Mouse (Mus musculus) hindbrain, embryonic 10.5 days (tissue): Measurements from ENCODE around the gene Polk. TPM values are rescaled to one million over a fixed set of nuclear protein-coding genes. Genes with fewer than 3 reads are reported as not detected.

Experiments used
- DNase-seq: peaks from one replicate; pipeline ENCODE4 v3.0.0-alpha.2; 2017; ENCODE audit warnings: low spot score
- H3K27ac ChIP-seq: fragments of 300-500 bp; sonication (generic); 2 replicates; pipeline ENCODE4 v1.5.1; 2016; ENCODE audit warnings: mild to moderate bottlenecking, moderate library complexity
- H3K27me3 ChIP-seq: fragments of 300-500 bp; sonication (generic); 2 replicates; pipeline ENCODE4 v1.6.1; 2016; ENCODE audit warnings: mild to moderate bottlenecking; ENCODE audit not compliant: poor library complexity, insufficient read depth, severe bottlenecking
- H3K36me3 ChIP-seq: fragments of 300-500 bp; sonication (generic); 2 replicates; pipeline ENCODE4 v1.6.1; 2016; ENCODE audit warnings: mild to moderate bottlenecking, moderate library complexity
- H3K4me1 ChIP-seq: fragments of 300-500 bp; sonication (generic); replicated peaks from 2 replicates; pipeline ENCODE4 v1.6.1; 2016; ENCODE audit warnings: mild to moderate bottlenecking
- H3K4me3 ChIP-seq: fragments of 300-500 bp; sonication (generic); 2 replicates; pipeline ENCODE4 v1.5.1; 2016; ENCODE audit warnings: mild to moderate bottlenecking, moderate library complexity
- H3K9me3 ChIP-seq: fragments of 300-500 bp; sonication (generic); 2 replicates; pipeline ENCODE4 v1.6.1; 2016; ENCODE audit warnings: mild to moderate bottlenecking, moderate library complexity
- WGBS: fragments of 180-500 bp; shearing (Covaris S2); methylation state at CpG from one replicate; pipeline ENCODE4 v1.1.7; 2016; 5-methylcytosine and 5-hydroxymethylcytosine counted together
- polyA plus RNA-seq: library from polyadenylated mRNA; unstranded; fragments of >200 nt; fragmentation: Nextera tagmentation; extraction: Ambion mirVana; gene quantifications from 2 replicates; pipeline ENCODE4 v1.2.1, GENCODE M21; 2016

Polk gene
- 7.5 and 9.1 TPM in 2 replicates for polyA plus RNA-seq

GRCm38 (mm10) chr13:96542081-96542889, at the start of gene Polk, which contains the start of gene Col4a3bp:
Polk (minus strand) TSS chr13:96542579.
Col4a3bp (plus strand) TSS chr13:96542618.
- WGBS, result under 1% methylated on average over 50 of the region's 50 CpGs
- peak within 1 kb of the TSS; percentile 98 for H3K27ac ChIP-seq
- no peaks in the 10 kb centered on the region for H3K36me3 ChIP-seq
- peaks cover 21% of the 10 kb centered on the region for H3K4me1 ChIP-seq
- H3K4me3 ChIP-seq, result peak within 1 kb of the TSS; percentile 99
- no peaks in the 10 kb centered on the region for H3K9me3 ChIP-seq
- DNase-seq, result peak; percentile 96
- no peaks in the 10 kb centered on the region for H3K27me3 ChIP-seq

- WGBS, result 90% methylated on average over 1 of the region's 1 CpGs
- Histone ChIP-seq H3K27ac (no peak overlapping the region), H3K4me1 (no peaks in the 10 kb centered on the region), H3K36me3 (no peaks in the 10 kb centered on the region), H3K4me3 (no peak overlapping the region), H3K9me3 (no peaks in the 10 kb centered on the region), H3K27me3 (no peaks in the 10 kb centered on the region)
- DNase-seq, result no peak
These were observed 46.3 kb upstream of the Polk start for GRCm38 (mm10) chr13:96588642-96589041.

- no peaks in the 10 kb centered on the region for H3K27me3 ChIP-seq
- H3K4me1 ChIP-seq, result no peaks in the 10 kb centered on the region
- 96% methylated on average over 5 of the region's 5 CpGs for WGBS
These were observed 44.2 kb upstream of the Polk start for GRCm38 (mm10) chr13:96586540-96586939.

GRCm38 (mm10) chr13:96584201-96584600, 41.8 kb upstream of the Polk start:
- no peak overlapping the region for H3K4me3 ChIP-seq
- H3K4me1 ChIP-seq, result no peaks in the 10 kb centered on the region
- DNase-seq, result no peak
- H3K27me3 ChIP-seq, result no peaks in the 10 kb centered on the region
- H3K27ac ChIP-seq, result no peak overlapping the region
- no peaks in the 10 kb centered on the region for H3K9me3 ChIP-seq
- no peaks in the 10 kb centered on the region for H3K36me3 ChIP-seq
- WGBS, result 95% methylated on average over 2 of the region's 2 CpGs

More at GRCm38 (mm10) chr13:96586540-96586939, 44.2 kb upstream of the Polk start:
- no peak overlapping the region for H3K27ac ChIP-seq
- H3K4me3 ChIP-seq, result no peak overlapping the region
- H3K9me3 ChIP-seq, result no peaks in the 10 kb centered on the region
- H3K36me3 ChIP-seq, result no peaks in the 10 kb centered on the region
- no peak for DNase-seq

GRCm38 (mm10) chr13:96579979-96580378, 37.6 kb upstream of the Polk start:
- Histone ChIP-seq H3K4me3 (no peak overlapping the region), H3K27me3 (no peaks in the 10 kb centered on the region), H3K27ac (no peak overlapping the region), H3K4me1 (no peaks in the 10 kb centered on the region), H3K9me3 (no peaks in the 10 kb centered on the region), H3K36me3 (no peaks in the 10 kb centered on the region; the same call in 1 of the 2 replicates)
- 73% methylated on average over 1 of the region's 1 CpGs for WGBS
- DNase-seq, result no peak

- no peaks in the 10 kb centered on the region for H3K4me1 ChIP-seq
- no peaks in the 10 kb centered on the region for H3K27me3 ChIP-seq
- 87% methylated on average over 2 of the region's 2 CpGs for WGBS
- H3K27ac ChIP-seq, result no peak overlapping the region
- H3K9me3 ChIP-seq, result no peaks in the 10 kb centered on the region
- H3K36me3 ChIP-seq, result no peaks in the 10 kb centered on the region; the same call in 1 of the 2 replicates
- no peak for DNase-seq
- no peak overlapping the region for H3K4me3 ChIP-seq
These were observed 36.7 kb upstream of the Polk start for GRCm38 (mm10) chr13:96579104-96579503.

- Histone ChIP-seq H3K9me3 (no peaks in the 10 kb centered on the region), H3K4me1 (peaks cover 6% of the 10 kb centered on the region; the same call in 1 of the 2 replicates), H3K4me3 (no peak overlapping the region), H3K27me3 (no peaks in the 10 kb centered on the region), H3K27ac (no peak overlapping the region), H3K36me3 (peaks cover 12% of the 10 kb centered on the region)
- no peak for DNase-seq
- WGBS, result 89% methylated on average over 2 of the region's 2 CpGs
These were observed 31.8 kb upstream of the Polk start for GRCm38 (mm10) chr13:96574170-96574569.

GRCm38 (mm10) chr13:96571016-96571361, 28.6 kb upstream of the Polk start:
- WGBS, result 80% methylated on average over 6 of the region's 6 CpGs
- H3K9me3 ChIP-seq, result no peaks in the 10 kb centered on the region
- no peak overlapping the region for H3K27ac ChIP-seq
- peaks cover 12% of the 10 kb centered on the region for H3K36me3 ChIP-seq
- DNase-seq, result no peak
- H3K27me3 ChIP-seq, result no peaks in the 10 kb centered on the region
- H3K4me3 ChIP-seq, result no peak overlapping the region
- H3K4me1 ChIP-seq, result peaks cover 14% of the 10 kb centered on the region; the same call in 1 of the 2 replicates

GRCm38 (mm10) chr13:96570313-96571015, 28.1 kb upstream of the Polk start:
- Histone ChIP-seq H3K4me3 (no peak overlapping the region), H3K27me3 (no peaks in the 10 kb centered on the region), H3K27ac (no peak overlapping the region), H3K4me1 (peaks cover 14% of the 10 kb centered on the region; the same call in 1 of the 2 replicates), H3K9me3 (no peaks in the 10 kb centered on the region), H3K36me3 (peaks cover 12% of the 10 kb centered on the region)
- no peak for DNase-seq
- WGBS, result 70% methylated on average over 10 of the region's 10 CpGs

GRCm38 (mm10) chr13:96567977-96568376, 25.6 kb upstream of the Polk start:
- H3K4me1 ChIP-seq, result peaks cover 14% of the 10 kb centered on the region; the same call in 1 of the 2 replicates
- H3K27me3 ChIP-seq, result no peaks in the 10 kb centered on the region
- no peak overlapping the region for H3K27ac ChIP-seq
- no peaks in the 10 kb centered on the region for H3K9me3 ChIP-seq
- H3K36me3 ChIP-seq, result peaks cover 7% of the 10 kb centered on the region
- DNase-seq, result no peak
- no peak overlapping the region for H3K4me3 ChIP-seq
- WGBS, result 69% methylated on average over 6 of the region's 6 CpGs

GRCm38 (mm10) chr13:96555099-96555498, 12.7 kb upstream of the Polk start:
- peaks cover 3% of the 10 kb centered on the region; the same call in 1 of the 2 replicates for H3K36me3 ChIP-seq
- H3K4me1 ChIP-seq, result no peaks in the 10 kb centered on the region
- H3K27me3 ChIP-seq, result no peaks in the 10 kb centered on the region
- no peaks in the 10 kb centered on the region for H3K9me3 ChIP-seq
- DNase-seq, result no peak
- 92% methylated on average over 3 of the region's 3 CpGs for WGBS
- no peak overlapping the region for H3K4me3 ChIP-seq
- no peak overlapping the region for H3K27ac ChIP-seq

GRCm38 (mm10) chr13:96547941-96548340, 5.6 kb upstream of the Polk start:
- WGBS, result 78% methylated on average over 4 of the region's 4 CpGs
- no peak overlapping the region for H3K4me3 ChIP-seq
- no peak for DNase-seq
- H3K9me3 ChIP-seq, result no peaks in the 10 kb centered on the region
- peaks cover 7% of the 10 kb centered on the region for H3K36me3 ChIP-seq
- H3K27me3 ChIP-seq, result no peaks in the 10 kb centered on the region
- peaks cover 10% of the 10 kb centered on the region for H3K4me1 ChIP-seq
- no peak overlapping the region for H3K27ac ChIP-seq

GRCm38 (mm10) chr13:96547250-96547649, 4.9 kb upstream of the Polk start:
- Histone ChIP-seq H3K4me1 (peaks cover 10% of the 10 kb centered on the region), H3K9me3 (no peaks in the 10 kb centered on the region), H3K27ac (no peak overlapping the region), H3K27me3 (no peaks in the 10 kb centered on the region), H3K4me3 (no peak overlapping the region), H3K36me3 (peaks cover 7% of the 10 kb centered on the region)
- 76% methylated on average over 1 of the region's 1 CpGs for WGBS
- DNase-seq, result no peak
